Mouse (Mus musculus): ENCODE measurements at regions not wholly inside any gene's neighbourhood (a gene's known extent, or its start where the extent isn't known, plus 50 kb on each side); places are given as distances from the start of the nearest gene placed in this dataset.

DNA sequence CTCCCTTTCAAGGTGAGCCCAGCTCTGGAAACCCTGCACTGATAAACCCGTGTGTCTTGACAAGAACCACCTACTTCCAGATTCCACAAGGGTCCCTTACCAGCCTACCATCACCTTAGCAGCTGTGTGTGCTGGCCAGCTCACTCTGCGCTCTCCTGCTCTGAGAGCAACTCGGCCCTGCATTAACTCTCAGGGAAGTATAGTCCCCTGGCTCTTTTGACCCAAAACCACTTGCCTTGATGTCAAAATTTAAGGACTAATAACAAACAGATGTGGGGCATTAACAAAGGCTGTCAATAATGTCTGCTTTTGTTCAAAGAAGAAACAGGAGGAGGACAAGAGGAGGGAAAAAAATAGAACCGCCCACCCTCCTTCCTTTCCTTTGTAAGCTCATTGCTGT lies 480.3 kb downstream of the Tshz3 start:
- no peak for TF ChIP-seq POLR2A (IDR thresholded peaks at IDR 0.05; ENCODE audit: low read depth, low read length)
- no peak for TF ChIP-seq CTCF (IDR thresholded peaks at IDR 0.05; ENCODE audit: borderline replicate concordance, insufficient read depth, low read length)

Measured in embryonic fibroblast, embryonic 13.5 days (primary cell).